Mouse (Mus musculus) heart, embryonic 12.5 days (tissue): ENCODE measurements around the gene Efcab5. TPM values are rescaled to one million over a fixed set of nuclear protein-coding genes. Genes with fewer than 3 reads are reported as not detected.
"Not testable (repeated sequence)": the region's sequence is repeated elsewhere in the genome, so short reads cannot be mapped to it uniquely, and the experiment has no call there.

Source experiments
- ATAC-seq: fragments of 200-750 bp; cut with Nextera tagmentation; 2 replicates; pipeline ENCODE4 v1.8.0; 2017; ENCODE audit warnings: moderate TSS enrichment, moderate library complexity; ENCODE audit not compliant: insufficient number of reproducible peaks, low FRiP score
- H3K27ac ChIP-seq: fragments of 300-500 bp; sonication (generic); 2 replicates; pipeline ENCODE4 v1.5.1; 2016; ENCODE audit warnings: mild to moderate bottlenecking, moderate library complexity; ENCODE audit not compliant: poor library complexity, severe bottlenecking
- H3K27me3 ChIP-seq: fragments of 300-500 bp; sonication (generic); replicated peaks from 2 replicates; pipeline ENCODE4 v1.6.1; 2016; ENCODE audit warnings: mild to moderate bottlenecking, moderate library complexity
- H3K36me3 ChIP-seq: fragments of 300-500 bp; sonication (generic); 2 replicates; pipeline ENCODE4 v1.6.1; 2016; ENCODE audit warnings: mild to moderate bottlenecking, moderate library complexity
- H3K4me1 ChIP-seq: fragments of 300-500 bp; sonication (generic); replicated peaks from 2 replicates; pipeline ENCODE4 v1.6.1; 2016; ENCODE audit warnings: mild to moderate bottlenecking
- H3K4me2 ChIP-seq: fragments of 300-500 bp; sonication (generic); 2 replicates; pipeline ENCODE4 v1.6.1; 2016; ENCODE audit warnings: mild to moderate bottlenecking, moderate library complexity
- H3K4me3 ChIP-seq: fragments of 300-500 bp; sonication (generic); 2 replicates; pipeline ENCODE4 v1.5.1; 2016; ENCODE audit warnings: mild to moderate bottlenecking
- H3K9ac ChIP-seq: fragments of 300-500 bp; sonication (generic); 2 replicates; pipeline ENCODE4 v1.6.1; 2016; ENCODE audit warnings: mild to moderate bottlenecking, moderate library complexity
- H3K9me3 ChIP-seq: fragments of 300-500 bp; sonication (generic); replicated peaks from 2 replicates; pipeline ENCODE4 v1.6.1; 2016; ENCODE audit warnings: mild to moderate bottlenecking, moderate library complexity
- WGBS: fragments of 180-500 bp; shearing (Covaris S2); methylation state at CpG from one replicate; pipeline ENCODE4 v1.1.7; 2016; 5-methylcytosine and 5-hydroxymethylcytosine counted together
- polyA plus RNA-seq: library from polyadenylated mRNA; unstranded; fragments of >200 nt; fragmentation: Nextera tagmentation; extraction: Ambion mirVana; gene quantifications from 2 replicates; pipeline ENCODE4 v1.2.1, GENCODE M21; 2016

Gene Efcab5
- polyA plus RNA-seq, 1 experiment from 2014 or later, result 0.11 TPM

DNA sequence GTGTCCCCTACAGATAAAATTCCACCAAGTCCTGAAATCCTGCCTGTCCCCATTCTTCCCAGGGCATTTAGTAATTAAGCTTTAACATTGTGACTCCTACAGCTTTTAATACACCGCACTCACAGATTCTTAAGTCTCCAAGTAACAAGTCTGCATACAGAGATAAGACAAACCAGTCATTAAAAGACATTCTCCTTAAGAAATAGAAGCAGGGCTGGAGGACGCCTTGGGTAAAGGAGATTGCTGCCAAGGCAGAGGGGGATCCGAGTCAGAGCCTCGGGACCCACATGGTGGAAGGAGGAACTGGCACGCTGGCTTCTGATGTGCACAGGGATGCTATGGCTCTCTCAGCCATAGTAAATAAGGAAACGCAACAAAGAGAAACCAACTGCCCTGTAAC is 48.8 kb downstream of the Efcab5 start:
- WGBS, result 78% methylated on average over 6 of the region's 6 CpGs
- no peaks in the 10 kb centered on the region for H3K36me3 ChIP-seq
- H3K9ac ChIP-seq, result no peak overlapping the region
- H3K4me2 ChIP-seq, result no peak overlapping the region
- no peak for ATAC-seq
- no peaks in the 10 kb centered on the region for H3K27me3 ChIP-seq
- 0 out of 2 replicates have a peak, but pooled peaks cover 3% of the 10 kb centered on the region for H3K4me1 ChIP-seq
- H3K4me3 ChIP-seq, result no peak overlapping the region
- no peak overlapping the region for H3K27ac ChIP-seq
- H3K9me3 ChIP-seq, result no peaks in the 10 kb centered on the region

DNA sequence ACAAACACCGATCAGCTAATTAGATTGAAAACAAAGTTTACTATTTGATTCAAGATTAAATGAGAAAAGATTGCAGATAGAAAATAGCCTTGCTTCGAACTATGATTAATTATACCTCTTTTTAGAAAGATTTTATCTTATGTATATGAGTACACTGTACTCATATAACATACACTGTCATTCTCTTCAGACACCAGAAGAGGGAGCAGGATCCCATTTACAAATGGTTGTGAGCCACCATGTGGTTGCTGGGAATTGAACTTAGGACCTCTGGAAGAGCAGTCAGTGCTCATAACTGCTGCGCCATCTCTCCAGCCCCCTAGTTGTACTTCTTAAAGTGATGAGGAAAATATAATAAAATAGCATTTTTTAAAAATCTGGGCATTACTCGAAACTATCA is 55.3 kb downstream of the Efcab5 start:
- H3K4me2 ChIP-seq, result no peak overlapping the region
- no peaks in the 10 kb centered on the region for H3K36me3 ChIP-seq
- H3K4me3 ChIP-seq, result no peak overlapping the region
- no peaks in the 10 kb centered on the region for H3K27me3 ChIP-seq
- WGBS, result 86% methylated on average over 4 of the region's 4 CpGs
- no peak overlapping the region for H3K9ac ChIP-seq
- no peaks in the 10 kb centered on the region for H3K4me1 ChIP-seq
- H3K27ac ChIP-seq, result no peak overlapping the region
- ATAC-seq, result no peak
- no peaks in the 10 kb centered on the region for H3K9me3 ChIP-seq

GRCm38 (mm10) chr11:77132580-77132979 is 56.2 kb downstream of the Efcab5 start:
- 55% methylated on average over 3 of the region's 3 CpGs for WGBS
- no peaks in the 10 kb centered on the region for H3K4me1 ChIP-seq
- no peak overlapping the region for H3K4me2 ChIP-seq
- H3K9me3 ChIP-seq, result no peaks in the 10 kb centered on the region
- no peaks in the 10 kb centered on the region for H3K27me3 ChIP-seq
- no peak for ATAC-seq
- H3K27ac ChIP-seq, result no peak overlapping the region
- no peak overlapping the region for H3K4me3 ChIP-seq
- no peaks in the 10 kb centered on the region for H3K36me3 ChIP-seq
- H3K9ac ChIP-seq, result no peak overlapping the region

DNA sequence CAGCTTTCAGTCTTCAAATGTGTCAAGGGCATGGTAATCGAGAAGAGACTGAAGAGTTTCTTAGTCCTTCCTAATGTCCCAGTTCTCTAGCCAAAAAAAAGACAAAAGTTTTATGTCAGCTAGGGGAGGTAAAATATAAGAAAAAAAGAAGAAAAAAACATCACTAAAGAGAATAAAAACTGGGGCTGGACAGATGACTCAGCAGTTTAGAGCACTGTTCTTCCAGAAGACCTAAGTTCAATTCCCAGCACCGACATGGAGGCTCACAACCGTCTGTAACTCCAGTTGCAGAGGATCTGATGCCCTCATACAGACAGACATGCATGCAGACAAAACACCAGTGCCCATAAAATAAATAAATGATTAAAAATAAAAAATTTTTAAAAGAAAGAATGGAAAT is 60.2 kb downstream of the Efcab5 start:
- Histone ChIP-seq H3K9ac (no peak overlapping the region), H3K4me3 (no peak overlapping the region), H3K27me3 (no peaks in the 10 kb centered on the region), H3K36me3 (no peaks in the 10 kb centered on the region), H3K4me1 (no peaks in the 10 kb centered on the region), H3K27ac (no peak overlapping the region), H3K4me2 (no peak overlapping the region), H3K9me3 (no peaks in the 10 kb centered on the region)
- no peak for ATAC-seq
- WGBS, result 87% methylated on average over 3 of the region's 3 CpGs

DNA sequence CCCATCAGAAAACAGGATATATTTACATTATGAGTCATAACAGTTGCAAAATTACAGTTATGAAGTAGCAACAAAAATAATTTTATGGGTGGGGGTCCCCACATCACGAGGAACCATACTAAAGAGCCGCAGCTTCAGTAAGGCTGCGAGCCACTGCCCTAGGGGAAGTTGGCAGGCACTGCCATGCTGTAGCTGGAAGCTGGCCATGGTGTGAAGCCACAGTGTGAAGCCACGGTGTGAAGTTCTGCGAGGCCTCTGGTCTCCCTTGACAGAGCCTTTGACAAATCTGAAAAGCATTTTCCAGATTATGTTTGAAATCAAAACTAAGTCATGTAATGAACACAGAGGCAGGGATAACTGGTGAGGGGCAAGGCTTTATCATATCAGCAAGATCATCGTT is 77.6 kb downstream of the Efcab5 start:
- Histone ChIP-seq H3K4me2 (no peak overlapping the region), H3K4me3 (no peak overlapping the region), H3K9me3 (no peaks in the 10 kb centered on the region), H3K27me3 (no peaks in the 10 kb centered on the region), H3K36me3 (no peaks in the 10 kb centered on the region), H3K9ac (no peak overlapping the region), H3K27ac (no peak overlapping the region), H3K4me1 (no peaks in the 10 kb centered on the region)
- 83% methylated on average over 6 of the region's 6 CpGs for WGBS
- no peak for ATAC-seq

DNA sequence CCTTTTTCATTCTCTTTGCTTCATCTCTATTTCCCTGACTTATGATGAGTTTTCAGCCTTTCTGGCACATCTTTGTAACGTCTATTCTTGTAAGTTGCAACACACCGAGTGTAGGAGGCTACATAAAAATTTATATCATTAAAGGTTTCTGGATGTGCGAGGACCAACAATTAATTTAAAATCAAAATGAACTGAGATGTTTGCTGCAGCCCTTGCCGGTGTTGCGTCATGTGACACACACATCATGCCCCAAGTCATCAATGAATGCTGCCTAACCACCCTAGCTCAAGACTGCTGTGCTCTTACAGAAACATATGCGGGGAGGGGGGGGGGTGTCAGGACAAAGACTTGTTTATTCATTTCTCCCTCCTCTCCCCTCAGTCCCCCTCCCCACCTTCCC is 80.3 kb downstream of the Efcab5 start:
- no peaks in the 10 kb centered on the region for H3K27me3 ChIP-seq
- ATAC-seq, result no peak
- no peaks in the 10 kb centered on the region for H3K9me3 ChIP-seq
- WGBS, result 88% methylated on average over 6 of the region's 6 CpGs
- no peak overlapping the region for H3K4me2 ChIP-seq
- no peak overlapping the region for H3K9ac ChIP-seq
- H3K36me3 ChIP-seq, result no peaks in the 10 kb centered on the region
- H3K4me1 ChIP-seq, result no peaks in the 10 kb centered on the region
- H3K4me3 ChIP-seq, result no peak overlapping the region
- H3K27ac ChIP-seq, result no peak overlapping the region

DNA sequence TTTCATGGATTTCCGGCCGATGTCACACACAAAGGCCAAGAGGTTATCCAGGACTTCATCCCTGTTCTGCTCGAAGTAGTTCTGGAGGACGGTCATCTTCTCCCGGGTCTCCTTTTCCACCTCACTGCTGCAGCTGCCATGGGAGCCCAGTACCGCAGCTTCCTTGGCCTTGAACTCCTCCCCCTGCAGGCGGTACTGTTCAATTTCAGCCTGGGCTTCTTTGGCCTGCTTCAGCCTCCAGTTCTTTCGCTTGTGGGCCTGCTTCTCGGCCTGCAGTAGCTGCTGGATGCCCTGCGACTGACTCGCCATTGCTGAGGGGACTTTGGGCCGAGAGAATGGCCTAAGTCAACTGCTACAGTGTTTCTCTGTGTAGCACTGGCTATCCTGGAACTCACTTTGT is 80.9 kb downstream of the Efcab5 start:
- H3K4me1 ChIP-seq, H3K27ac ChIP-seq, H3K4me3 ChIP-seq, H3K27me3 ChIP-seq, ATAC-seq, H3K9ac ChIP-seq, H3K9me3 ChIP-seq, H3K4me2 ChIP-seq, H3K36me3 ChIP-seq: not testable (repeated sequence)
- WGBS, result 72% methylated on average over 12 of the region's 12 CpGs

- 0 out of 2 replicates have a peak, but pooled peaks cover 3% of the 10 kb centered on the region for H3K27me3 ChIP-seq
- H3K9ac ChIP-seq, result no peak overlapping the region
- no peaks in the 10 kb centered on the region for H3K9me3 ChIP-seq
- H3K36me3 ChIP-seq, result no peaks in the 10 kb centered on the region
- H3K4me3 ChIP-seq, result no peak overlapping the region
- no peak for ATAC-seq
- no peak overlapping the region for H3K27ac ChIP-seq
- H3K4me2 ChIP-seq, result no peak overlapping the region
- no peaks in the 10 kb centered on the region for H3K4me1 ChIP-seq
- WGBS, result 83% methylated on average over 6 of the region's 6 CpGs
Measured at GRCm38 (mm10) chr11:77106961-77107360, 81.8 kb downstream of the Efcab5 start.

GRCm38 (mm10) chr11:77100137-77100937 is 88.4 kb downstream of the Efcab5 start:
- no peak for ATAC-seq

DNA sequence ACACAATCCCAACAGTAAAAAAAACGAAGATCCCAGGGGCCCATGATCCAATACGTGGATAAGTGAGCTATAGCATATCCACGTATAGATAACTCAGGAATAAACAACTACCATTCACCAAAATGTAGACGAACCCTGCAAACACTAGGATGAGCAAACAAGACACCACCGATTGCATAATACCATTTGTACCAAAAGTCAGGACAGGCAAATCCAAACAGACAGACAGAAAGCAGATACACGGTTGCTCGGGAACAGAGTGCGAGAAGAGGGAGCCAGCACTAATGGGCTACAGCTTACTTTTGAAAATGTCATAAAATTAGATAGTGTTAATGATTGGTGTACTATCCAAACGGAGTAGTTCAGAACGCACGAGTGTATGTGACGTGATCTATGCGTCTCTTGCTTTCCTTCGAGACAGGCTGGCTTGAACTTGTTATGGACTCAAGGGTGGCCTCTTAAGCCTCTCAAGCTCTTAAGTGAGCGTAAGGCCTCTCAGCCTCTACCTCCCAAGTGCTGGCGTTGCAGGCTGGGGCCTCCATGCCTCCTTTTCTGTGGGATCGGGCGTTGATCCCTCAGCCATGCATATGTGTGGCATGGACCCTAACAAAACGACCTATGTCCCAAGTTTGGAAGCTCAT is 90.3 kb downstream of the Efcab5 start:
- H3K36me3 ChIP-seq, result no peaks in the 10 kb centered on the region
- no peak overlapping the region for H3K4me3 ChIP-seq
- no peak overlapping the region for H3K4me2 ChIP-seq
- peaks cover 11% of the 10 kb centered on the region for H3K4me1 ChIP-seq
- no peaks in the 10 kb centered on the region for H3K9me3 ChIP-seq
- H3K27me3 ChIP-seq, result 0 out of 2 replicates have a peak, but pooled peaks cover 3% of the 10 kb centered on the region
- ATAC-seq, result no peak
- WGBS, result 70% methylated on average over 19 of the region's 19 CpGs
- H3K27ac ChIP-seq, result no peak overlapping the region
- no peak overlapping the region for H3K9ac ChIP-seq

More at GRCm38 (mm10) chr11:77100137-77100937, 88.4 kb downstream of the Efcab5 start:
- Histone ChIP-seq H3K4me3 (no peak overlapping the region), H3K9me3 (no peaks in the 10 kb centered on the region), H3K4me1 (peaks cover 11% of the 10 kb centered on the region), H3K27me3 (0 out of 2 replicates have a peak, but pooled peaks cover 3% of the 10 kb centered on the region), H3K36me3 (no peaks in the 10 kb centered on the region), H3K9ac (no peak overlapping the region), H3K27ac (no peak overlapping the region), H3K4me2 (no peak overlapping the region)
- WGBS, result 13% methylated on average over 10 of the region's 10 CpGs

DNA sequence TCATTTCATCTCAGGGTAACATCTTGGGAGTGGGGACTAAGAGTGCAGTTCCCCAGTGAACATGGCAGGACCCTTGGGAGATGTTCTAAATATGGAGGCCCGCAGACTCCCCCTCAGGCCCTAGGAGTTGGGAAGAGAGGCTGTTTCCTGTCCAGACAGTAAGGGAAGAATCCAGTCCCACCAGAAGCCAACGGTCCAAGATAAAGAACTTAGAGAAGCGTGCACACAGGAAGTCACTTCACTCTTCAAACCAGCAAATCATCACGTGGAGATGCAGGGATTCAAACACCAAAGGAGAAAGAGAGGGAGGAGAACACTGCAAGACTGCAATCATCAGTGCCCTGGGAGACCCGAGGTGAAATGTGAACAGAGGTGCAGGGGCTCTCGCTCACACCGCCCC is 91.8 kb downstream of the Efcab5 start:
- Histone ChIP-seq H3K36me3 (no peaks in the 10 kb centered on the region), H3K27ac (no peak overlapping the region), H3K4me1 (peaks cover 11% of the 10 kb centered on the region), H3K4me2 (no peak overlapping the region), H3K27me3 (no peaks in the 10 kb centered on the region), H3K4me3 (no peak overlapping the region), H3K9me3 (no peaks in the 10 kb centered on the region), H3K9ac (no peak overlapping the region)
- 48% methylated on average over 7 of the region's 7 CpGs for WGBS
- no peak for ATAC-seq
